Mouse (Mus musculus) CD8-positive naive resting alpha-beta T cell, adult 2 months (primary cell): ENCODE measurements around the gene Cdh1.
"Not testable (repeated sequence)": the region's sequence is repeated elsewhere in the genome, so short reads cannot be mapped to it uniquely, and the experiment has no call there.

Experiments used
- DNase-seq, 2 experiments: peaks; one replicate each; pipeline ENCODE4 v3.0.0; 2022; ENCODE audit warnings: low read depth in 2 of 2, low spot score in 2 of 2

Cdh1 gene

GRCm38 (mm10) chr8:106588443-106589431 is 14.4 kb upstream of the Cdh1 start:
- no peak for DNase-seq

DNA sequence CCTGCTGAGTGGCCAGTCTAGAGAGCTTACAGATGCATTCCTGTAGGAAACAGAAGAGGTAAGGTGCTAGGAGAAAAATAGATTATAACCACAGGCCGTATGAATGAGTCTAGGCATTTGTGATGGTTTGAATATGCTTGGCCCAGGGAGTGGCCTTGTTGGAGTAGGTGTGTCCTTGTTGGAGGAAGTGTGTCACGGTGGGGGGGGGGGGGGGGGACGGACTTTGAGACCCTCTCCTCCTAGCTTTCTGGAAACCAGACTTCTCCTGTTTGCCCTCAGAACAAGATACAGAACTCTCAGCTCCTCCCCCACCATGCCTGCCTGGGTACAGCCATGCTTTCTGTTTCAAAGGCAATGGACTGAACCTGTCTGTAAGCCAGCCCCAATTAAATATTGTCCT is 10.7 kb upstream of the Cdh1 start:
- DNase-seq: no peak

DNA sequence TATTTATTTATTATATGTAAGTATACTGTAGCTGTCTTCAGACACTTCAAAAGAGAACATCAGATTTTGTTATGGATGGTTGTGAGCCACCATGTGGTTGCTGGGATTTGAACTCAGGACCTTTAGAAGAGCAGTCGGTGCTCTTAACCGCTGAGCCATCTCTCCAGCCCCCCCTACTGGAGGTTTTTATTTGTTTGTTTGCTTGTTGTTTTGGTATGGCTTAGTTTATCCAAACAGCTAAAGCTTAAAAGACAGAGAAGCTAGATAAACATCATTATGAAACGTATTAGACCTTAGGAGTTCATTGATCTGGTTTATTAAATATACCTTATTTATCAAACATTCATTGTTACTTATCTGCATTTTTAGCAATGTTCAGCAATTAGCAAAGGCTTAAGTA is 7.5 kb upstream of the Cdh1 start:
- not testable (repeated sequence) for DNase-seq

DNA sequence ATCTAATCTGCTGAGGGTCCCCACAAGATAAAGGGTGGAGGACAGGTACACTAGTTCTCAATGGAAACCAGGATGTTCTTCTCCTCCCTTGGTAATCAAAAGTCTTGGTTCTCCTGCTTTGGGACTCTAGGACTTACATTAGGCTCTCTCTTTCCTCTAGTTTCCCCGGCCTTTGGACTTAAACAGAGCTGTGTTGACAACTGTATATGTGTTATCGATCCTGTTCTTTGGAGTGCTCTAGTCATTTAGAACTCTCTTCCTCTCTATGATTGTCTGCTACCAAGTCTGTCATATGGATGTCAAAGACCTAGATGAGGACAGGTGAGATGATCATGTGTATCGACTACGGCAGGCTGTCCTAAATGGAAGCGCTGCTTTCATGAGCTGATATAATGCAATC is 6.1 kb upstream of the Cdh1 start:
- DNase-seq: no peak

GRCm38 (mm10) chr8:106599265-106599979 is 3.7 kb upstream of the Cdh1 start:
- DNase-seq: no peak

- no peak for DNase-seq
These were observed 782 bp downstream of the Cdh1 start for GRCm38 (mm10) chr8:106603933-106604332.

DNA sequence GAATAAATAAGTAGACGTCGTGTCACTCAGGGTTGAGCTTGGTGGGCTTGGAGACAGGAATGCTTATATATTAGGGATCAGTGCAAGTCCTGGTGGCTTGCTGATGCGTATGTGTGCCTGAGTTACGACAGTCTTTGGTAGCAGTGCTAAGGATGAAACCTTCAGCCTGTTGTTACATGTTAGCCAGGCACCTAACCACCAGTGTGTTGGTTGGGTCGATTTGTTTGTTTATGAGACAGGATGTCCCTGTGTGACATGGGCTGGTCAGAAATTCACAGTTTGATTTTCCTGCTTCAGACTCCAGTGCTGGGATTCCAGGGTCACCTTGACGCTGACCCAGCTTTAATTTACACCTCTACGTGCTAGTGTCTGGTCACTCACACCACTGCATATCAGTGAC is 2.5 kb downstream of the Cdh1 start:
- DNase-seq: no peak

DNA sequence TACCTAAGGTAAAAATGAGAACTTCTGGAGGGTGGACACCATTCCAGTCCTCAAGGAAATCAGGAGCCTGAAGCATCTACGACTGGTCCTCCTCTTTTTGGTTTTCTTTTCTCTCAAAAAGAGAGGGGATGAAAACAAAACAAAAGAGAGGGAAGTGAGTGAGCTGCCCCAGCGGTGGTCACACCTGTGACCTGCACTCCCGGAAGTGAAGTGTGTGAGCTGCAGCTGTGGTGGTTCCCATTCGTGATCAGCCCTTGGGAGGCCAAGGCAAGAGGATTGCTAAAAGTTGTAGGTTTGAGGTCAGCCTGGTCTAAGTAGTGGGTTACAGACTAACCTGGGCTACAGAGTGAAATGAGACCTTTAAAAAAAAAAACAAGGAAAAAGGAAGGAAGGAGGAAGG is 3.0 kb downstream of the Cdh1 start:
- no peak for DNase-seq

DNA sequence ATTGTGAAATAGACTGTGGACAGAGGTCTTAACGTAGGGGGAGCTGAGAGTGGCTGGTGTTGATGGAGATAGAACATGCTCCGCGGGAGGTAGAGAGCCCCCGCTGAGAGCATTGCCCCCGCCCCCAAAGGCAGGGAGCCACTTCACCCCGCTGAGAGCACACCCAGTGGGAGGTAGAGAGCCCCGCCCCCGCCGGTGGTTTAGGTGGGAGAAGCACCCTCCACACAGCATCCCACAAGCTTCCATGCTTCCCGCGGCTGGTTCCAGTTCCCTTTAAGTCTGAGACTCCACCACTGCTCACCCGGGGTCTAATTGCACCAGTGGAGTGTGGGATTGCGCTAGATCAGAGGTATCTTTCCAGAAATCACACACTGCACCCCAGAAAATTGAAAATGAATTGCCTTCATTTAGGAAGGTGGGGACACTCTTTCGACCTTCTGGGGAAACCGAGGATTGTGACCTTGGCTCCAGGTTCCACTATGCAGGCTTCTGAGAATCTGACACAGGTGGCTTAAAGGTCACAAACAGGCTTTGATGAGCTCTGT is 3.5 kb downstream of the Cdh1 start:
- DNase-seq: no peak

- not testable (repeated sequence) for DNase-seq
These were observed 4.6 kb downstream of the Cdh1 start for GRCm38 (mm10) chr8:106607783-106608182.

DNA sequence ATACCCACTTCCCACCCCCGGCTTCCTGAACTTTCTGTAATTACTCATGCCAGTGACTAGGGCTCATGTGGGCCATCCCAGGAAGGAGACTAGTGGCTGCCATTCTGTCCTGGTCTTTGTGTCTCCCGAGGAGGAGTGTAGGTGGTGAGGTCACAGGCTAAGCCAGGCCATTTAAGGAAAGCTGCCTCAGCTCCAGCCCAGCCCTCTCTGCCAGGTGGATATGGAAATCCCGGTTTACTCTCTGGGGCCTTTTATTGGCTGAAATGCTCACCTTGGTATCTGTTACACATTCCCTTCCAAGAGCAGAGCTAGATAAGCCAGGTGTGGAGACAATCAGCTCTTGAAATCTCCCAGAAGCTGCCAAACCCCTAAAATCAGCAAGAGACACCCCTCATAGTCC is 5.3 kb downstream of the Cdh1 start:
- DNase-seq: no peak

DNA sequence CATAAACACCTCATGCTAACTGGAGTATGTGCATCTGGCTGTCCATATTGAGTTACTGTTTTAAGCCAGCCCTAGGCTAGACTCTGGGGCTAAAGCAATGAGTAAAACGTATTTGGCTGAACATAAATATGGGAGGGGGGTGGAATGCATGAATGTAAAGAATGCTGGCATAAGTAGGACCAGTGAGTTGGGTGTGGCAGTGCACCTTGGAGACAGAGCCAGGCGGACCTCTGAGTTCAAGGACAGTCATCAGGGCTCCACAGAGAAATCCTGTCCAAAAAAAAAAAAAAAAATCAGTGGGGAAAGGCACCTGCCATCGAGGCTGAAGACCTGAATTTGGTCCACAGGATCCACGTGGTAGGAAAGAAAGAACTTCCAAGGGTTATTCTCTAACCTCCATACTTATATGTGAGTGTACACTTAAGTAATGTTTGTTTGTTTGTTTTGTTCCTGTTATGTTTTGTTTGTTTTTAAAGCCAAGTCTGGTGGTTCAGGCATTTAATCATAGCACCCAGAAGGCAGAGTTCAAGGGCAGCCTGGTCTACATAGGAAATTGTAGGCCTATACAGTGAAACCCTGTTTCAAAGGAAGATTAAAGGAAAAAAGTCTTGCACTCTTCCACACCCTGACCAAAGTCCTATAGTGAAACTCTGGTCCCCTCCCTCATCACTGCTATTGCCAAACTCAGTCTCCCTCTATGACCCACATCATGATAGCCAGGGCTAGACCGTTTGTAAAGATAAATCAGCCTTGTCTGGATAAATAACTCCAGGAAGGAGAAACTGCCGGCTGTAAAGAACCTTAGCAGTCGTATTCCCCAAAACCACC is 6.1 kb downstream of the Cdh1 start:
- no peak for DNase-seq

DNA sequence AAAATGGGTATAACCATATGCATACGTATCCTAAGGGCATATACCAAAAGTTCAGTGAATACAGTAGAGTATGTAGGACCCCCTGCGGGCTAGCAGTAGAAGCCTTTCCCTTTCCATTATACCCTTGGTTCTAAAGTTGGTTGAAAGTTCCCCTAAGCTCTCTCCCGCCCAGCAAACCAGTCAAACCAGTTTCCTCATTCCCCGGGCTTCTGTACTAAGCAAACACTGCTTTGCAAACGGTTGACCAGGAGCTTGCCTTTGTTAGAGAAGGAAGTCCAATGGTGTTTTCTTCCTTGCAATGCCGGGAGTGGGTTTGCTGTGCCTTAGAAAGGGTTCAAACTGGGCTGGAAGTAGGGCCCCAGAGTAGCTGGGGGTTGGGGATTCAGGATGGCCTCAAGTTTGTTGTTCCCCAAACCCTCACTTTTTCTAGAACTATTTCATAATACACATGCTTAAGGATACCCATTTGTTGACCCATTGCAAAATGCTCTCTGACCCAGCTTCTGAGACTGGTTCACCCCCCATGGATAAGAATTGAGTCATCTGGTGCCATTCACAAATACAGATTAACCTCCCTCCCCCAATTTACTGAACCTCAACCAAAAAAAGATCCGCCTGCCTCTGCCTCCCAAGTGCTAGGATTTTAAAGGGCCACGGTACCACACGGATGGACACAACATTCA is 7.9 kb downstream of the Cdh1 start:
- no peak for DNase-seq

GRCm38 (mm10) chr8:106612047-106612446 is 8.9 kb downstream of the Cdh1 start:
- no peak for DNase-seq

DNA sequence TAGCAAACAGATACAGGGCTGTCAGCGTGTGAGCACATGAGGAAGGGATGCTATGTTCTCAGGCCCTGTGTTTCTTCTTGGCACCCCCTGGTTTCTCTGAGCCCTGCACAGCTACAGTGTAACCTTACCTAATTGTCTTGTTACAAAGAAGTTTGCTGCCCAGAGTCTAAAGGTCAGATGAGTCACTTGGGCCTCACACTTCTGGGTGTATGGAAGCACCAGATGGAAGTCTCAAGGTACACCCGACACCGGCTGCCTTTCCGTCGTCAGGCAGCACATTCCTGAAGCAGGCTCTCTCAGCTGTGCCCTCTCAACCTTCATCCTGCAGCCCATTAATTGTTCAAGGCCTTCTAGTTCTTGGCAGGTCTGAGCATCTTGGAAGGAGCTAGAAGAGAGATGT is 11.6 kb downstream of the Cdh1 start:
- DNase-seq: no peak

DNA sequence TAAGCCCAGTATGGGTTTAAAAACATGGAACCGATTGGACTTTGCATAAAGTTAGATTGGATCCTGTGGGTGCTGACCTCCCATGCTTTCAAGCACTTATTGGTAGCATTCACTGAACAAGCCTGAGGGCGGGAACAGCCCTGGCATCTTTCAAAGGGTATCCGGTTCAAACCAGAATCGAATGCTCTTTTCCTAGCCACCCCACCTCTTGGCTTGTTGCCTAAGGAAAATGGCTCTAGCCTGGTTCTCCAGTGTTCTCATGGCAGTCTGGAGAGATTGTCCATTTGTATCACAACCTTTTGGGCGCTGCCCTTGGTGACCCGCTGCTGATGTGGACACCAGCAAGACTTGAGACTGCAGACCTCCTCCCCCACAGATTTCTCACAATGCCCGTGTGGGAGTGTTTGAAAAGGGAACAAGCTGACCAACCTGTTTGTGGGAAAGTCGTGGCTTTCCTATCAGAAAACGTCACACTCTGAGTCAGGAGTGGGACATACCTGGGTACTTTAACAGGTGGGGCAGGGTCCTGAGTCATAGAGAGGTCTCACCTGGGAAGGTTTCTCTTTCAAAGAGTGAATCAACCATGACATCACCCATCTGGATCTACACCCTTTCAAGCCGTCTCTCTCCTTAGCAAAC is 12.6 kb downstream of the Cdh1 start:
- DNase-seq: no peak

- DNase-seq: no peak
These were observed 13.5 kb downstream of the Cdh1 start for GRCm38 (mm10) chr8:106616679-106617078.

GRCm38 (mm10) chr8:106617196-106617595 is 14.0 kb downstream of the Cdh1 start:
- no peak for DNase-seq

DNA sequence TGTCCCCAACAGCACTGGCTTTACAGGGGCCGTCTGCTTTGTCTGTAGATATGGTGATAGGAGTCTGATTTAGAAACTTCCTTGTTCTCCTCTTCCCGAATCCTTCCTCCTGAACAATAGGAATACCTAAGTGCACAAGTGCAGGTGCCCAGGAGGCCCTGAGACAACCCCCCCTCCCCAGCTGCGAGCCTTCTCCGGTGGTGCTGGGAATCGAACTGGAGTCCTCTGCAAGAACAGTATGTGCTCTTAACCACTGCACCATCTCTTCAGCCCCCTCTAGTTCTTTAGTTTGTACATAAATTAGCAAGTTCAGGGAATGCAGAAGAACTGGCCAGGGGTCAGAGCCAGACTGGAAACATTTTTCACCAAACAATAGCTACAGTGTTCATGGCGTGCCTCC is 14.7 kb downstream of the Cdh1 start:
- DNase-seq: no peak

DNA sequence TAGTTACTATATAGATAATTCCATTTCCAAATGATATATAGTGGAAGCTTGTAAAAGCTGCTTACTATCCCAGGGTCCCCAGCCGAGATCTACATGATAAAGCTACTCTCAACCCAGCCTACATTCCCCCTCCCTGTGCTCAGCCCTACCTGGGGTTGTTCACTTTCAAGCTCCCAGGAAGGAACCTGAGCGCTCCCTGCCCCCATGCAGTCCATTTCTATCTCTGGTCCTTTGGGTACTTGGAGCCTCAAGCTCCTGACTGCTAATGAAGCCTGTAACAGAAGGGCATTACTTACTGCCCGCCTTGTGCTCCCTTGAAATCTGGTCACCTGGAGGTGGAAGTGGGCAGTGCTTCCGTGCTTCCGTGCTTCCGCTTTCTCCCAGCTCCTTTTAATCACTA is 15.2 kb downstream of the Cdh1 start:
- DNase-seq: no peak
